36 mouse cellular contexts compared by ENCODE assay signal in genomic region chr5:43334469-43334868, GRCm38 (mm10).
"Had no signal": no experiment of that assay in that cellular context is flagged by ENCODE, and none has a peak within 500 bp of the region (broad histone marks: within the 10 kb centered on the region; RNA-seq: fewer than 3 reads in every experiment).

No protein-coding gene starts in this region.

- H3K4me3 ChIP-seq: heart, adult 2 months; heart, embryonic 10.5 days; heart, embryonic 12.5 days; heart, embryonic 13.5 days; heart, embryonic 15.5 days; hindbrain, embryonic 10.5 days; hindbrain, embryonic 12.5 days; hindbrain, embryonic 13.5 days; hindbrain, embryonic 15.5 days; intestine, embryonic 15.5 days; kidney, embryonic 15.5 days; layer of hippocampus, adult 2 months had no signal

- DNase-seq: heart, adult 18-20 months; heart, adult 2 months; heart, postnatal 10 days; heart, postnatal 14 days; heart, postnatal 36 days; heart, postnatal 4 days; kidney, adult 11 months; kidney, adult 18-20 months; kidney, adult 2 months; kidney, adult 8-10 months; kidney, adult 9 months; kidney, postnatal 10 days; kidney, postnatal 14 days; kidney, postnatal 25 days; kidney, postnatal 36 days; kidney, postnatal 4 days; layer of hippocampus, adult 9-11 months; layer of hippocampus, postnatal 36 days had no signal

- H3K4me2 ChIP-seq: heart, embryonic 11.5 days; heart, embryonic 12.5 days; heart, embryonic 13.5 days; heart, embryonic 15.5 days; hindbrain, embryonic 12.5 days; hindbrain, embryonic 13.5 days; hindbrain, embryonic 14.5 days; hindbrain, embryonic 15.5 days; intestine, embryonic 15.5 days; kidney, embryonic 15.5 days had no signal

- H3K27me3 ChIP-seq: heart, embryonic 12.5 days; heart, embryonic 13.5 days; heart, embryonic 15.5 days; hindbrain, embryonic 12.5 days; hindbrain, embryonic 13.5 days; hindbrain, embryonic 15.5 days; intestine, embryonic 15.5 days; kidney, embryonic 15.5 days had no signal

- H3K9me3 ChIP-seq: heart, embryonic 10.5 days; heart, embryonic 12.5 days; heart, embryonic 13.5 days; heart, embryonic 15.5 days; hindbrain, embryonic 10.5 days; hindbrain, embryonic 12.5 days; hindbrain, embryonic 13.5 days; hindbrain, embryonic 15.5 days; intestine, embryonic 15.5 days; kidney, embryonic 15.5 days had no signal

- H3K27ac ChIP-seq: heart, adult 2 months; heart, embryonic 10.5 days; heart, embryonic 13.5 days; heart, embryonic 15.5 days; hindbrain, embryonic 10.5 days; hindbrain, embryonic 12.5 days; hindbrain, embryonic 13.5 days; hindbrain, embryonic 14.5 days; hindbrain, embryonic 15.5 days; hindbrain, postnatal 0 days; intestine, embryonic 15.5 days; kidney, embryonic 15.5 days; kidney, postnatal 0 days; layer of hippocampus, adult 2 months had no signal

- H3K36me3 ChIP-seq: heart, embryonic 10.5 days; heart, embryonic 12.5 days; heart, embryonic 13.5 days; heart, embryonic 15.5 days; hindbrain, embryonic 10.5 days; hindbrain, embryonic 12.5 days; hindbrain, embryonic 13.5 days; hindbrain, embryonic 15.5 days; intestine, embryonic 15.5 days; kidney, embryonic 15.5 days had no signal

- H3K4me1 ChIP-seq: heart, embryonic 10.5 days; heart, embryonic 12.5 days; hindbrain, embryonic 10.5 days; hindbrain, embryonic 12.5 days; hindbrain, embryonic 15.5 days; intestine, embryonic 15.5 days; kidney, embryonic 15.5 days had no signal

- ATAC-seq: hindbrain, embryonic 16.5 days; hindbrain, postnatal 0 days; inflammation-experienced regulatory T-cells, adult 6 months; intestine, embryonic 15.5 days; intestine, postnatal 0 days had no signal

- H3K9ac ChIP-seq: heart, embryonic 12.5 days; heart, embryonic 13.5 days; heart, embryonic 15.5 days; hindbrain, embryonic 12.5 days; hindbrain, embryonic 13.5 days; hindbrain, embryonic 14.5 days; hindbrain, embryonic 15.5 days; intestine, embryonic 15.5 days; kidney, embryonic 15.5 days had no signal
